Mouse (Mus musculus) layer of hippocampus, postnatal 10 days (tissue): ENCODE measurements around the gene Kbtbd4. TPM values are rescaled to one million over a fixed set of nuclear protein-coding genes. Genes with fewer than 3 reads are reported as not detected.
"Not testable (repeated sequence)": the region's sequence is repeated elsewhere in the genome, so short reads cannot be mapped to it uniquely, and the experiment has no call there.

Experiments used
- DNase-seq, 2 experiments: peaks; one replicate each; pipeline ENCODE4 v3.0.0; 2021; ENCODE audit warnings: low spot score in 2 of 2
- long read RNA-seq: library from polyadenylated mRNA; stranded (forward); transcript quantifications from one replicate; pipeline ENCODE4 v2.0.0, GENCODE M21; 2023
- total RNA-seq, 2 experiments: library from RNA; stranded (reverse); gene quantifications; 2 replicates each; pipeline ENCODE4 v1.2.3; 2021

The Kbtbd4 gene
- 10 to 100 TPM; 30.9 to 34.9 TPM for total RNA-seq
- long read RNA-seq, transcript Kbtbd4-202 (4 exons, 2,343 nt) = minor isoform, 9 of 38 reads
- long read RNA-seq, transcript Kbtbd4-201 (4 exons, 2,437 nt) = major isoform, 17 of 38 reads
- long read RNA-seq, partial matches to known transcripts = 6 of 38 reads
- long read RNA-seq, other reads (novel, unspliced or antisense) = 6 of 38 reads

- DNase-seq = peak; percentile 88 to 92
Measured at GRCm38 (mm10) chr2:90904076-90904855, at the start of gene Kbtbd4, which contains the start of gene Ndufs3. TSS of gene Kbtbd4 (plus strand) at chr2:90904740. TSS of gene Ndufs3 (minus strand) at chr2:90904827.

GRCm38 (mm10) chr2:90861486-90861885 lies 43.1 kb upstream of the Kbtbd4 start:
- DNase-seq = no peak

GRCm38 (mm10) chr2:90864184-90864583 lies 40.4 kb upstream of the Kbtbd4 start:
- no peak for DNase-seq

- DNase-seq = peak; percentile 90 to 91
Measured at GRCm38 (mm10) chr2:90866524-90866923, 38.0 kb upstream of the Kbtbd4 start.

GRCm38 (mm10) chr2:90870136-90870601 lies 34.4 kb upstream of the Kbtbd4 start:
- no peak for DNase-seq

GRCm38 (mm10) chr2:90871180-90871961 lies 33.2 kb upstream of the Kbtbd4 start:
- no peak for DNase-seq

GRCm38 (mm10) chr2:90874025-90874424 lies 30.5 kb upstream of the Kbtbd4 start:
- no peak for DNase-seq

- no peak for DNase-seq
Measured at GRCm38 (mm10) chr2:90875239-90875638, 29.3 kb upstream of the Kbtbd4 start.

- DNase-seq = no peak
Measured at GRCm38 (mm10) chr2:90877584-90878259, 26.8 kb upstream of the Kbtbd4 start.

- DNase-seq = no peak
Measured at GRCm38 (mm10) chr2:90879419-90879818, 25.1 kb upstream of the Kbtbd4 start.

GRCm38 (mm10) chr2:90880144-90880785 lies 24.3 kb upstream of the Kbtbd4 start:
- DNase-seq = no peak

GRCm38 (mm10) chr2:90881824-90882223 lies 22.7 kb upstream of the Kbtbd4 start:
- no peak for DNase-seq

- peak; percentile 60 to 66 for DNase-seq
Measured at GRCm38 (mm10) chr2:90885218-90886041, 19.1 kb upstream of the Kbtbd4 start, which contains the start of gene C1qtnf4. TSS of gene C1qtnf4 (plus strand) at chr2:90885860.

- no peak for DNase-seq
Measured at GRCm38 (mm10) chr2:90886436-90886835, 18.1 kb upstream of the Kbtbd4 start.

- no peak for DNase-seq
Measured at GRCm38 (mm10) chr2:90887627-90888026, 16.9 kb upstream of the Kbtbd4 start.

- DNase-seq = peak; percentile 49 to 67
Measured at GRCm38 (mm10) chr2:90889550-90890548, 14.7 kb upstream of the Kbtbd4 start.

- DNase-seq = no peak
Measured at GRCm38 (mm10) chr2:90893673-90894298, 10.8 kb upstream of the Kbtbd4 start.

GRCm38 (mm10) chr2:90894299-90894677 lies 10.3 kb upstream of the Kbtbd4 start:
- not testable (repeated sequence) for DNase-seq
